Mouse (Mus musculus): ENCODE data around the gene Il10ra. TPM values are rescaled to one million over a fixed set of nuclear protein-coding genes. Genes with fewer than 3 reads are reported as not detected.

Il10ra gene
- polyA plus RNA-seq, 1 experiment from 2014 or later = 6.6 TPM

DNA sequence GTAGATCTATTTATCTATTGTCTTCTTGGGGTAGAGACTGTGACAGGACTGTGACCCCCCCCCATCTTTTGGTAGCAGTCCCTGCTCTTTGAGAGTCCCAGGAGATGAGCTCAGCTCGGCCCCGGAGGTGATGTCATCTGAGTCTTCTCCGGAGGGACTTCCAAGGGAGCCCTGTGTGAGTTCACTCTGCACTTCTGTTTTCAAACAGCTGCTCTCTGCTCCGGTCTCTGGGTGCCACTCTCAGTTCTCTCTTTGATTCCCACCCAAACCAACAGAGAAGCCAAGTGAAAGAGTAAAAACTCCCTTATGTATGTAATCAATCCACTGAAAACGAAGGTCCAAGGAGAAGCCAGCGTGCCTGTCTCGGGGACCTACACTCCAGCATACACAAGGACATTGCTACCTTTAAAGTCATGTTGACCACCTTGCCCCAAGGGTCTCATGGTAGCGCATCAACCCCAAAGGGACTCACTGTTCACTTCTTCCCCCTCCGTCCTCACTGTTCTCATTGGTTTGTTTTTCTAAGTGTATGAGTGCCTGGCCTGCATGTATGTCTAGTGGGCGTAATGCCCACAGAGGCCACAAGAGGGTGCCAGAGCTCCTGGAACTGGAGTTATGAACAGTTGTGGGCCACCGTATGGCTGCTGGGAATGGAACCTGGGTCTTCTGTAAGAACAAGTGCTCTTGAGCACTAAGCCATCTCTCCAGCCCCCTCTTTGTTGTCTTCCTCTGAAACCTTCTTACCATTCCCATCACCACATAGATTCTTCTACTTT lies 30.5 kb upstream of the Il10ra start:
- no peak overlapping the region for H3K9ac ChIP-seq (ENCODE audit: low read depth, low read length)
- peak; percentile 60 for DNase-seq (ENCODE audit: low spot score)
- no peaks in the 10 kb centered on the region for H3K27me3 ChIP-seq (replicated peaks; ENCODE audit: control insufficient read depth, insufficient read depth, low read length)
- ATAC-seq (replicated peaks; ENCODE audit: low FRiP score) = no peak
- H3K9me3 ChIP-seq (ENCODE audit: control insufficient read depth, low read length) = no peaks in the 10 kb centered on the region
- no peak overlapping the region for H3K4me2 ChIP-seq
- 74% methylated on average over 11 of the region's 11 CpGs for WGBS
- no peaks in the 10 kb centered on the region for H3K36me3 ChIP-seq (ENCODE audit: control insufficient read depth, insufficient read depth, low read length)
- H3K27ac ChIP-seq (ENCODE audit: low read depth, low read length) = no peak overlapping the region
- H3K4me1 ChIP-seq (replicated peaks; ENCODE audit: control insufficient read depth, insufficient read depth, low read length) = peaks cover 8% of the 10 kb centered on the region
- no peak overlapping the region for H3K4me3 ChIP-seq (ENCODE audit: low read depth, low read length)

DNA sequence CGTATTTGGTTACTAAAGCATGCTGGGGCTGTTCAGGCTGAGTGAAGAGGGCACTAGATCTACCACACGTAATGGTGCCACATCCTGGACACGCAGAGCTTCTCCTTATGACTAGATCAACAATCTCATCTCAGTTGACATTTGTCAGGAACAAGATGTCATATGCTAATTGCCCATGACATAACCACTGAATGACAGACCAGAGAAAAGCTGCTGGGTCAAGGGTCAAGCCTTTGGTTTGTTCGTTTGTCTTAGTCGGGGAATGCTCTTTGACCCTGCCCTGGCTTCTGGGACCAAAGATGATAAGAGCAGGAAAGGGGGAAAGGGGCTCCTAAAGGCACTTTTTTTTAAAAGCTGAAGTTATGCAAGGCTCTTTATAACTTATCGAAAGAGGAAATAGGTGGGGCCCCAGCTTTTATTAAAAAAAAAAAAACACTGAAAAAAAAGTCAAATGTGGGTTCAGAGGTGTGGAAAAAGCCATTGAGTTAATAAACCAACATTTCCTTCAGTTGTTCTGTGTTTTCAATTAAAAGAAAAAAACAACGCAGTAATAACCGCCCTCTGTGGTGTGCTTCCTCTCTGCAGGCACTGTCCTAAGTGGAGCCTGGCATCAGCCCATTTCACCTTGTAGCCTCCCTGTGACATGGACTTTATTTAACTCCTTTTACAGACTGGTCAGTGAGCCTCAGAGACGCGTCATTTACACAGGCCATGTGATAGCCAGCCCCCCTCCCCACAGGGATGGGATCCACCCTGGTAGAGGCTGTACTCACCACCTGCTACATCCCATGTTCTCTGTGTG lies 25.5 kb upstream of the Il10ra start:
- no peaks in the 10 kb centered on the region for H3K9me3 ChIP-seq (ENCODE audit: control insufficient read depth, low read length)
- ATAC-seq (replicated peaks; ENCODE audit: low FRiP score) = no peak
- H3K27me3 ChIP-seq (replicated peaks; ENCODE audit: control insufficient read depth, insufficient read depth, low read length) = no peaks in the 10 kb centered on the region
- no peaks in the 10 kb centered on the region for H3K36me3 ChIP-seq (ENCODE audit: control insufficient read depth, insufficient read depth, low read length)
- 41% methylated on average over 10 of the region's 10 CpGs for WGBS
- H3K9ac ChIP-seq (ENCODE audit: low read depth, low read length) = no peak overlapping the region
- H3K4me3 ChIP-seq (ENCODE audit: low read depth, low read length) = no peak overlapping the region
- H3K4me1 ChIP-seq (replicated peaks; ENCODE audit: control insufficient read depth, insufficient read depth, low read length) = peaks cover 2% of the 10 kb centered on the region; the same call in 1 of the 2 replicates
- DNase-seq (ENCODE audit: low spot score) = no peak
- H3K4me2 ChIP-seq = no peak overlapping the region
- no peak overlapping the region for H3K27ac ChIP-seq (ENCODE audit: low read depth, low read length)

GRCm38 (mm10) chr9:45291481-45292168 lies 22.7 kb upstream of the Il10ra start:
- no peaks in the 10 kb centered on the region for H3K9me3 ChIP-seq (ENCODE audit: control insufficient read depth, low read length)
- peaks cover 2% of the 10 kb centered on the region; the same call in 1 of the 2 replicates for H3K4me1 ChIP-seq (replicated peaks; ENCODE audit: control insufficient read depth, insufficient read depth, low read length)
- H3K4me2 ChIP-seq = no peak overlapping the region
- DNase-seq (ENCODE audit: low spot score) (no peak), ATAC-seq (replicated peaks; ENCODE audit: low FRiP score) (no peak)
- no peaks in the 10 kb centered on the region for H3K36me3 ChIP-seq (ENCODE audit: control insufficient read depth, insufficient read depth, low read length)
- H3K4me3 ChIP-seq (ENCODE audit: low read depth, low read length) = no peak overlapping the region
- H3K27ac ChIP-seq (ENCODE audit: low read depth, low read length) = no peak overlapping the region
- no peaks in the 10 kb centered on the region for H3K27me3 ChIP-seq (replicated peaks; ENCODE audit: control insufficient read depth, insufficient read depth, low read length)
- no peak overlapping the region for H3K9ac ChIP-seq (ENCODE audit: low read depth, low read length)
- 84% methylated on average over 11 of the region's 11 CpGs for WGBS

DNA sequence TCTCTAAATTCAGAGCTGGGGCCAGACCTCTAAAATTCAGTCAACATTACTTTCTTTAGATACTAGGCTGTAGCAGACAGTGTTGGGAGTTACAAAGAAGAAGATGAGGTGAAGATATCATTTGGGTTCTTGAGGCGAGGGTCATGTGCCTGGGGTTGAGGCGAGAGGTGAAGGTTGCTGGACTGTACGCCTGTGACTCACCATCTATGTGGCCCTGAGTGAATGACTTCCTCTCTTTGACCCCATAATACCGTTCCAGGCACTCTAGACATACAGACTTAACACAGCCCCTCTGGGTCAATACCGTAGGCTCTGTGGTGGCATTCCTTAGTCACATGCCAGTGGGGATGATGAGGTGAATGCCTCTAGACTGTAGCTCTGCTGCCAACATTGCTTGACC lies 13.5 kb upstream of the Il10ra start:
- no peaks in the 10 kb centered on the region for H3K9me3 ChIP-seq (ENCODE audit: control insufficient read depth, low read length)
- ATAC-seq (replicated peaks; ENCODE audit: low FRiP score) = no peak
- no peaks in the 10 kb centered on the region for H3K36me3 ChIP-seq (ENCODE audit: control insufficient read depth, insufficient read depth, low read length)
- H3K27ac ChIP-seq (ENCODE audit: low read depth, low read length) = no peak overlapping the region
- 65% methylated on average over 5 of the region's 5 CpGs for WGBS
- no peak overlapping the region for H3K9ac ChIP-seq (ENCODE audit: low read depth, low read length)
- no peak overlapping the region for H3K4me3 ChIP-seq (ENCODE audit: low read depth, low read length)
- H3K4me1 ChIP-seq (replicated peaks; ENCODE audit: control insufficient read depth, insufficient read depth, low read length) = no peaks in the 10 kb centered on the region
- no peak overlapping the region for H3K4me2 ChIP-seq
- DNase-seq (ENCODE audit: low spot score) = no peak
- H3K27me3 ChIP-seq (replicated peaks; ENCODE audit: control insufficient read depth, insufficient read depth, low read length) = no peaks in the 10 kb centered on the region

DNA sequence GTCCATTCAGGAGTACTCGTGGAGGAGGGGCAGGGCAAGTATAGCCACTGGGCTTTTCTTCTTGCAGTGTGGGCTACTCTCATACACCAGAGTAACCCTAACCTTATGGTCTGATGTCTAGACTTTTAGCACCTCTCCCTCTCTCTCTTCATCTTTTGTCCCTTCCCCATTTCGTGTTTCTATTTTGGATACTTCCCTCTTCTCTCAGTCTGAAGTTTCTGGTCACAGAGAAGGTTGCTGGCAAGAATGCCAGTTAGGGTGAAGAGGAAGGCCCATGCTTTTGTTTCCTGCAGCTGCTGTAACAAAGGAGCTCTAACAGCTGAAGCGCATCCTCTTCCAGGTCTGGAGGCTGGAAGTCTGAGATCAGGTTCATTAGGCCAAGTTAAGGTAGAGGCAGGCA lies 11.9 kb upstream of the Il10ra start:
- no peak overlapping the region for H3K4me2 ChIP-seq
- H3K9me3 ChIP-seq (ENCODE audit: control insufficient read depth, low read length) = no peaks in the 10 kb centered on the region
- H3K27me3 ChIP-seq (replicated peaks; ENCODE audit: control insufficient read depth, insufficient read depth, low read length) = no peaks in the 10 kb centered on the region
- no peaks in the 10 kb centered on the region for H3K36me3 ChIP-seq (ENCODE audit: control insufficient read depth, insufficient read depth, low read length)
- DNase-seq (ENCODE audit: low spot score) (no peak), ATAC-seq (replicated peaks; ENCODE audit: low FRiP score) (no peak)
- peaks cover under 1% of the 10 kb centered on the region; the same call in 1 of the 2 replicates for H3K4me1 ChIP-seq (replicated peaks; ENCODE audit: control insufficient read depth, insufficient read depth, low read length)
- H3K9ac ChIP-seq (ENCODE audit: low read depth, low read length) = no peak overlapping the region
- no peak overlapping the region for H3K4me3 ChIP-seq (ENCODE audit: low read depth, low read length)
- no peak overlapping the region for H3K27ac ChIP-seq (ENCODE audit: low read depth, low read length)
- 69% methylated on average over 3 of the region's 3 CpGs for WGBS

GRCm38 (mm10) chr9:45280059-45280458 lies 11.1 kb upstream of the Il10ra start:
- DNase-seq (ENCODE audit: low spot score) (no peak), ATAC-seq (replicated peaks; ENCODE audit: low FRiP score) (no peak)
- WGBS = 70% methylated on average over 3 of the region's 3 CpGs
- Histone ChIP-seq H3K4me2 (no peak overlapping the region), H3K36me3 (ENCODE audit: control insufficient read depth, insufficient read depth, low read length) (no peaks in the 10 kb centered on the region), H3K27ac (ENCODE audit: low read depth, low read length) (no peak overlapping the region), H3K4me1 (replicated peaks; ENCODE audit: control insufficient read depth, insufficient read depth, low read length) (peaks cover 6% of the 10 kb centered on the region; the same call in 1 of the 2 replicates), H3K27me3 (replicated peaks; ENCODE audit: control insufficient read depth, insufficient read depth, low read length) (no peaks in the 10 kb centered on the region), H3K9me3 (ENCODE audit: control insufficient read depth, low read length) (no peaks in the 10 kb centered on the region), H3K4me3 (ENCODE audit: low read depth, low read length) (no peak overlapping the region), H3K9ac (ENCODE audit: low read depth, low read length) (no peak overlapping the region)

- ATAC-seq (replicated peaks; ENCODE audit: low FRiP score) (peak; percentile 62), DNase-seq (ENCODE audit: low spot score) (no peak)
- Histone ChIP-seq H3K4me1 (replicated peaks; ENCODE audit: control insufficient read depth, insufficient read depth, low read length) (peaks cover 22% of the 10 kb centered on the region), H3K9me3 (ENCODE audit: control insufficient read depth, low read length) (no peaks in the 10 kb centered on the region), H3K36me3 (ENCODE audit: control insufficient read depth, insufficient read depth, low read length) (no peaks in the 10 kb centered on the region), H3K4me2 (no peak overlapping the region), H3K4me3 (ENCODE audit: low read depth, low read length) (no peak overlapping the region), H3K27me3 (replicated peaks; ENCODE audit: control insufficient read depth, insufficient read depth, low read length) (peaks cover under 1% of the 10 kb centered on the region), H3K9ac (ENCODE audit: low read depth, low read length) (no peak overlapping the region), H3K27ac (ENCODE audit: low read depth, low read length) (peak overlapping the region; percentile 50; the same call in 1 of the 2 replicates)
- 60% methylated on average over 2 of the region's 2 CpGs for WGBS
Measured at GRCm38 (mm10) chr9:45274635-45275034, 5.7 kb upstream of the Il10ra start.

- H3K4me1 ChIP-seq (replicated peaks; ENCODE audit: control insufficient read depth, insufficient read depth, low read length) = peaks cover 22% of the 10 kb centered on the region
- peak overlapping the region; percentile 73; the same call in 1 of the 2 replicates for H3K27ac ChIP-seq (ENCODE audit: low read depth, low read length)
- H3K9me3 ChIP-seq (ENCODE audit: control insufficient read depth, low read length) = no peaks in the 10 kb centered on the region
- peak overlapping the region; percentile 46; the same call in 1 of the 2 replicates for H3K4me2 ChIP-seq
- peak; percentile 95 for ATAC-seq (replicated peaks; ENCODE audit: low FRiP score)
- WGBS = 48% methylated on average over 4 of the region's 4 CpGs
- peaks cover 4% of the 10 kb centered on the region for H3K27me3 ChIP-seq (replicated peaks; ENCODE audit: control insufficient read depth, insufficient read depth, low read length)
- H3K9ac ChIP-seq (ENCODE audit: low read depth, low read length) = no peak overlapping the region
- peak; percentile 53 for DNase-seq (ENCODE audit: low spot score)
- no peak overlapping the region for H3K4me3 ChIP-seq (ENCODE audit: low read depth, low read length)
- H3K36me3 ChIP-seq (ENCODE audit: control insufficient read depth, insufficient read depth, low read length) = no peaks in the 10 kb centered on the region
Measured at GRCm38 (mm10) chr9:45274218-45274617, 5.3 kb upstream of the Il10ra start.
